Mouse (Mus musculus) brain, embryonic 14.5 days (tissue): ENCODE results near the gene Emx2. TPM values are rescaled to one million over a fixed set of nuclear protein-coding genes. Genes with fewer than 3 reads are reported as not detected.

Experiments used
- DNase-seq: peaks from one replicate; pipeline ENCODE4 v3.0.0-alpha.2; 2011; ENCODE audit warnings: low read depth
- CTCF ChIP-seq: fragments of 200-500 bp; IDR thresholded peaks from 2 replicates; pipeline ENCODE4 v1.5.1; 2012; ENCODE audit warnings: inconsistent platforms, mild to moderate bottlenecking, moderate library complexity, borderline replicate concordance; ENCODE audit not compliant: insufficient read depth, insufficient read length; ENCODE audit errors: extremely low read depth
- POLR2A ChIP-seq: fragments of 200-500 bp; IDR thresholded peaks from 2 replicates; pipeline ENCODE4 v1.6.1; 2012; ENCODE audit warnings: mild to moderate bottlenecking, inconsistent platforms, borderline replicate concordance; ENCODE audit not compliant: poor library complexity, insufficient read depth, insufficient read length, severe bottlenecking; ENCODE audit errors: extremely low read depth
- polyA plus RNA-seq: library from polyadenylated mRNA; depleted of rRNA; stranded (reverse); fragments of >200 nt; gene quantifications from 2 replicates; pipeline ENCODE4 v1.2.3, GENCODE M21; 2012

The Emx2 gene
- polyA plus RNA-seq, 1 experiment = 17.7 TPM

DNA sequence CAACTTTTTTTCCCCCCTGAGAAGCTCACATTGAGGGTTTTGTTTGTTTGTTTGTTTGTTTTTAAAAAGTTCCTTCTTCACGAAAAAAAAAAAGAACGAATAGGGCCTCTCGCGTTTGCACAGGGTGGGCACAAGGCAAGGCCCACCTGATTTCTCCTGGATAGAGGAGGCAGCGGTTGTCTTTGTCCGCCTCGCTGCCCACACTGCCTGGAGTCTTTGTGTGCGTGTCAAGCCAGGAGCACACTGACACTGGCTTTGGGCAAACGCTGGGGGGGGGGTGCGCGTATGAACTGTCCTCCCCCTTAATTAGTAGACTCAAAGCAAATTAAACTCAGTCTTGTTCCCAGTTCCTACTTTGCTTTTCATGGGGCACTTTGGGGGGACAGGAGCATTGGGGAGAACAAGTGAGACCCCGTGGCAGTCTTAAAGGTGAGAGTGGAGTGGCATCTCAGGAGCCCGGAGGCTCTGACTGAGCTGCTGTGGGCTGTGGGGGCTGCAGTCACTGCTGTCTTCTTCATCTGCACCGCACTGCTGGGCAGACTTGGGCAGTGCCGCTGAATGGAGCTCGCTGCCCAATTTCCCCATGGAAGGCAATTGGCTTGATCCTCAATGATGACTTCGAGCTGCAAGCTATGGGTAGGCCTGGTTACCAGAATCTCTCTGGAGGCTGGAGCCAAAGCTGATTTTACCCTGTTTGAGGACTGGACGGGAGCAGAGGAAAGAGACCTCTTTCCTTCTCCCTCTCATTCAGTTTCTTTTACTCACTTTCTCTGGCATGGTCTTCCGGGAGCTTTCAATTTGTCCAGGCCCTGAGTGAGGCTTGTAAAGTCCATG, 4.5 kb downstream of the Emx2 start:
- peak; percentile 82 for DNase-seq

DNA sequence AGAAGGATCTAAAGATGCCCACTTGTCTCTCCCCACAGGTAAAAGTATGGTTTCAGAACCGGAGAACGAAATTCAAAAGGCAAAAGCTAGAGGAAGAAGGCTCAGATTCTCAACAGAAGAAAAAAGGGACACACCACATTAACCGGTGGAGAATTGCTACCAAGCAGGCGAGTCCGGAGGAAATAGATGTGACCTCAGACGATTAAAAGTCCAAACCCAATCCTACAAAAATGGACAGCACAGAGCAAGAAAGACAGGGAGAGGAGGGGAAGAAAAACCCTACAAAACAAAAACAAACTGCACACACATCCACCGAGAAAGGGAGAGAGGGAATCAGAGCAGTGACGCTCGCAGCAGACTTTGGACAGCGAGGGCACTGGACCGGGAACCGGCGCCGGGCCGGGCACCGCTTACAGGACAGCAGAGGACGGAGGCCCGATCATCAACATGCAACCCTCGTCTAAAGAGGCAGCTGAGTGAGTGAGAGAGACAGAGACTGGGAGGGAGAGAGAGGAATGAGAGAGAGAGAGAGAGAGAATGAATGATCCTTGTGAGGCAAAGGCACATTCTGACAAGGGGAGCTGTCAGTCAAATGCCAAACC, 5.8 kb downstream of the Emx2 start:
- no peak for TF ChIP-seq POLR2A
- TF ChIP-seq CTCF = no peak
- DNase-seq = peak; percentile 60

More for the DNA sequence above, 4.5 kb downstream of the Emx2 start:
- no peak for TF ChIP-seq CTCF
- no peak for TF ChIP-seq POLR2A

DNA sequence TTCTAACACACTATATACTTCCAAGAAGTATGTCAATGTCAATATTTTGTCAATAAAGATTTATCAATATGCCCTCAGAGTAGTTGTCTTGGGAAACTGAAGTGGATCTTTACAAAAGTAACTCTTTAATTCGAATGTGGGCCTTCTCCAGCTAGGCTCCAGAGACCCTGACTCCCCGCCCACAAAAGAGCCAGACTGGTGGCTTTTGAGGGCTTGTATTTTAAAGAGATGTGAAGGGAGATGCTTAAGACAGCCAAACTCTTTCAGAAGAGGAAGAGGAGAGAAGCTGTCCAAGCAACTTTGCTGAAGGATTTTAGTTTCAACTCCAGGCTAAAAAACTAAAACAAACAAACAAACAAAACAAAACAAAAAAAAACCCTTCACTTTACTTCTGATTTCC, 7.1 kb downstream of the Emx2 start:
- TF ChIP-seq CTCF (no peak), POLR2A (no peak)

DNA sequence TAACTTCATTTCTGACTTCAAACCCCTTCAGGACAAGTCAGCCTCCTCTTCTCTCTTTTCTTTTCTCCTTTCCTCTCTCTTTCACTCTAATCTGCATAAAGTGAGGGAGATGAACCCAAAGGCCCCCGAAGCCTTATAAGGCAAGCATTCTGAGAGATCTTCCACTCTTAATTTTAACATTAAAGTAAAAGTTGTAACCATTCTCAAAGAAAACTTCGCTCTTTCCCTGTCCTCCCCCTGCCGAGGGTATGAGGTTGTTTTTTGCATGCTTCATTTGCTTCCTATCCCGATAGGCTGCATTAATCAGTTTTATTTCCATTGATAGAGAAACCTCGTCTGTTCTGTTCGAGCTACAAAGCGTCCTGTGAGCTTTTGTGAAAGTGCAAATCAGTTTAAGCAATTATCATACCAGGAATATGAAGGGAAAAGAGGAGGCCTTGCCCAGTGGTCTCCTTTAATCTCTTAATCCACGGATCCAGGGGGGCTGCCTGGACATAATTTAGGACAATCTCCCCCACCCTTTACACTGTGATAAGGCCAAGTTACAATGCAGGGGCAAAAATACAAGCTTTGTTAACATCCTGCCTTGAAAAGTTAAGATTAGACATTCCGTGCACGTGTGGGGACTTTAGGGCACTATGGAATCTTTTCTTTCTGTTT, 7.7 kb downstream of the Emx2 start:
- peak; percentile 90 for DNase-seq
- TF ChIP-seq POLR2A = no peak
- no peak for TF ChIP-seq CTCF

More for the DNA sequence above, 7.1 kb downstream of the Emx2 start:
- peak; percentile 53 for DNase-seq

DNA sequence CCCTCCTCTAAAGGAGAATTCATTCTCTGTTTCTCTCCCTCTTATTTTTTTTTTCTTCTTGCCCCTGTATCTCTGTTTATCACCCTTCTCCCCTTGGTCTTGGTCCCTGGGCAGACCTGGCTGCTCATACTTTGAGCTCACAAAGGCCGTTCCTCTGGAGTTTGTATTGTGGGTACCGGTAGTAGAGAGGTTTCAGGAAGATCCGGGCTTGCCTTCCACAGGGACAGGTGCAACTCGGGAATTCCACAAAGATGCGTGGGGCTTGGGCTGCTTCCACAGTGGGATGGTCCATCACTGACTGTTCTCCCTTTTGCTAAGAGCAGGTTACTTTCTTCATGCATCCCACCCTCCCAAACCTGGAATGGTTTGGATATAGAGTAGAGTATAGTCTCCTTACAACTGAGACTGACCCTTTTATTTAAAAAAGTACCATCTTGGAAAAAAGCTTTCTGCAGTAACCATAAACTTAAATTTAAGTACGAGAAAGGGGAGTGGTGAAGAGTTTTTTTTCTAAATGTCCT, 8.3 kb downstream of the Emx2 start:
- DNase-seq = no peak
- TF ChIP-seq CTCF = no peak
- TF ChIP-seq POLR2A = no peak

DNA sequence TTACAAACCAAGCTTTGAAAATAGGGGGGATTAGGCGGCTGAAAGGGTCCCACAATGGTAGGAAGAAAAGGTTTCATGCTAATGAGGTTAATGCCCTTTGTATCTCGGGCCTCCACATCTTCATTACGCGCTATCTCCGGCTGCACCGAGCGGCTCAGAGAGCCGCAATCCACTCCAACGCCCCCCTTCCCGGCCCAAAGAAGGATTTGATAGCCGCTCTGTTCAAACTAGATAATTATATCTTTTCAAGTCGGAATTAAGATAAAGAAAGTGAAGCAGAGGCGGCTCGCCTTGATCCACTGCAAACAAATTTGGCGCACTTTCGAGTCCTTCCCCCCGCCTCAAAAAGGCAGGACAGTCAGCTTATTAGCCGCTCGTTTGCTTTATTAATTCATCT, 8.8 kb downstream of the Emx2 start:
- no peak for TF ChIP-seq CTCF
- TF ChIP-seq POLR2A = no peak

GRCm38 (mm10) chr19:59467413-59468064, 9.4 kb downstream of the Emx2 start:
- DNase-seq = peak; percentile 77
- TF ChIP-seq CTCF = no peak
- no peak for TF ChIP-seq POLR2A

More for the DNA sequence above, 8.8 kb downstream of the Emx2 start:
- DNase-seq = peak; percentile 91

GRCm38 (mm10) chr19:59468065-59468810, 10.1 kb downstream of the Emx2 start:
- no peak for TF ChIP-seq CTCF
- TF ChIP-seq POLR2A = no peak
- peak; percentile 68 for DNase-seq

- peak; percentile 77 for DNase-seq
- TF ChIP-seq CTCF (peak; percentile 39; the same call in 1 of the 2 replicates), POLR2A (no peak)
Measured at GRCm38 (mm10) chr19:59469035-59469949, 11.1 kb downstream of the Emx2 start.
